In genomic region chr10:41137956-41138355, GRCm38 (mm10) we compare ENCODE assay signal across 29 mouse cellular contexts.
A peak's percentile ranks its signal among the peaks of the same experiment; 100 is the strongest.
DNase-seq lines count a peak whose midpoint lies in the region; ATAC-seq lines count a peak whose summit lies in the region.
"Had no signal": no experiment of that assay in that cellular context is flagged by ENCODE, and none has a peak within 500 bp of the region (broad histone marks: within the 10 kb centered on the region; RNA-seq: fewer than 3 reads in every experiment).

No protein-coding gene starts in this region.

- no peaks in the 10 kb centered on the region for H3K9me3 ChIP-seq in liver, embryonic 11.5 days (ENCODE audit: control insufficient read depth, low read length)
- no peaks in the 10 kb centered on the region for H3K9me3 ChIP-seq in liver, embryonic 15.5 days (replicated peaks)
- no peaks in the 10 kb centered on the region for H3K9me3 ChIP-seq in hindbrain, embryonic 10.5 days
- H3K9me3 ChIP-seq: embryonic facial prominence, embryonic 10.5 days; embryonic facial prominence, embryonic 15.5 days; forebrain, embryonic 13.5 days; hindbrain, embryonic 13.5 days; limb, embryonic 10.5 days; limb, embryonic 15.5 days; lung, embryonic 15.5 days; midbrain, embryonic 10.5 days; midbrain, embryonic 15.5 days had no signal

- H3K36me3 ChIP-seq in liver, embryonic 11.5 days (ENCODE audit: control insufficient read depth, insufficient read depth, low read length), result no peaks in the 10 kb centered on the region
- H3K36me3 ChIP-seq in liver, embryonic 15.5 days (replicated peaks), result no peaks in the 10 kb centered on the region
- no peaks in the 10 kb centered on the region for H3K36me3 ChIP-seq in hindbrain, embryonic 10.5 days
- H3K36me3 ChIP-seq: embryonic facial prominence, embryonic 10.5 days; embryonic facial prominence, embryonic 15.5 days; hindbrain, embryonic 13.5 days; limb, embryonic 10.5 days; limb, embryonic 15.5 days; lung, embryonic 15.5 days; midbrain, embryonic 10.5 days; midbrain, embryonic 15.5 days had no signal

- peak; percentile 67 for DNase-seq in liver
- no peak for DNase-seq in liver, embryonic 11.5 days (ENCODE audit: low spot score)
- DNase-seq in c-Kit-positive CD71-positive TER-119-positive erythroid progenitor cells, embryonic 14.5 days (ENCODE audit: low spot score), result peak; percentile 40
- no peak for DNase-seq in hindbrain, embryonic 10.5 days (ENCODE audit: low spot score)
- DNase-seq in thymus, postnatal 14 days, result no peak
- DNase-seq: B cell, adult 2 months; cerebellum, adult 2 months; cerebellum, postnatal 14 days; gastrocnemius, postnatal 10 days; heart, postnatal 36 days; kidney, adult 8-10 months; layer of hippocampus, postnatal 36 days; right cerebral cortex, adult 18-20 months; spleen, adult 18-20 months; thymus, postnatal 36 days had no signal

- no peaks in the 10 kb centered on the region for H3K4me1 ChIP-seq in liver, embryonic 11.5 days (replicated peaks; ENCODE audit: control insufficient read depth, insufficient read depth, low read length)
- peaks cover 19% of the 10 kb centered on the region for H3K4me1 ChIP-seq in liver, embryonic 15.5 days (replicated peaks)
- H3K4me1 ChIP-seq in hindbrain, embryonic 10.5 days (replicated peaks), result peaks cover 6% of the 10 kb centered on the region; the same call in 1 of the 2 replicates
- H3K4me1 ChIP-seq: embryonic facial prominence, embryonic 15.5 days; forebrain, embryonic 13.5 days; hindbrain, embryonic 13.5 days; limb, embryonic 10.5 days; limb, embryonic 15.5 days; lung, embryonic 15.5 days; midbrain, embryonic 15.5 days had no signal

- no peak overlapping the region for H3K4me2 ChIP-seq in liver, embryonic 11.5 days
- H3K4me2 ChIP-seq in liver, embryonic 15.5 days, result no peak overlapping the region
- H3K4me2 ChIP-seq: embryonic facial prominence, embryonic 15.5 days; forebrain, embryonic 13.5 days; heart, embryonic 11.5 days; hindbrain, embryonic 13.5 days; limb, embryonic 15.5 days; lung, embryonic 15.5 days; midbrain, embryonic 15.5 days had no signal

- H3K27ac ChIP-seq in liver, embryonic 11.5 days (ENCODE audit: low read depth, low read length), result no peak overlapping the region
- no peak overlapping the region for H3K27ac ChIP-seq in liver, embryonic 15.5 days (replicated peaks)
- H3K27ac ChIP-seq in hindbrain, embryonic 10.5 days, result no peak overlapping the region
- H3K27ac ChIP-seq: embryonic facial prominence, embryonic 10.5 days; embryonic facial prominence, embryonic 15.5 days; forebrain, embryonic 13.5 days; hindbrain, embryonic 13.5 days; kidney, postnatal 0 days; limb, embryonic 10.5 days; limb, embryonic 15.5 days; lung, embryonic 15.5 days; midbrain, embryonic 10.5 days; midbrain, embryonic 15.5 days had no signal

- no peaks in the 10 kb centered on the region for H3K27me3 ChIP-seq in liver, embryonic 11.5 days (replicated peaks; ENCODE audit: control insufficient read depth, insufficient read depth, low read length)
- H3K27me3 ChIP-seq in liver, embryonic 15.5 days, result peaks cover 72% of the 10 kb centered on the region
- peaks cover 5% of the 10 kb centered on the region; the same call in 1 of the 2 replicates for H3K27me3 ChIP-seq in hindbrain, embryonic 10.5 days (ENCODE audit: insufficient read depth, poor library complexity, severe bottlenecking)
- H3K27me3 ChIP-seq: embryonic facial prominence, embryonic 15.5 days; forebrain, embryonic 13.5 days; hindbrain, embryonic 13.5 days; limb, embryonic 15.5 days; lung, embryonic 15.5 days; midbrain, embryonic 15.5 days had no signal

- 63% methylated on average over 3 of the region's 3 CpGs for WGBS in liver, embryonic 11.5 days
- 37% methylated on average over 3 of the region's 3 CpGs for WGBS in liver, embryonic 15.5 days (ENCODE audit: insufficient replicate concordance)
- WGBS in hindbrain, embryonic 10.5 days, result 85% methylated on average over 3 of the region's 3 CpGs

- ATAC-seq in liver, embryonic 11.5 days (replicated peaks; ENCODE audit: low FRiP score), result no peak
- ATAC-seq in liver, embryonic 15.5 days (ENCODE audit: insufficient read depth), result peak; percentile 37; the same call in 1 of the 2 replicates
- no peak for ATAC-seq in monocyte, adult 5-6 weeks (replicated peaks; ENCODE audit: insufficient number of reproducible peaks, low FRiP score, low TSS enrichment, poor library complexity, severe bottlenecking)
- ATAC-seq: forebrain, embryonic 13.5 days; intestine, embryonic 16.5 days; midbrain, embryonic 15.5 days had no signal

- H3K4me3 ChIP-seq in liver, embryonic 11.5 days (ENCODE audit: low read depth, low read length), result no peak overlapping the region
- H3K4me3 ChIP-seq in liver, embryonic 15.5 days (replicated peaks), result no peak overlapping the region
- no peak overlapping the region for H3K4me3 ChIP-seq in hindbrain, embryonic 10.5 days
- H3K4me3 ChIP-seq: embryonic facial prominence, embryonic 10.5 days; embryonic facial prominence, embryonic 15.5 days; forebrain, embryonic 13.5 days; hindbrain, embryonic 13.5 days; limb, embryonic 10.5 days; limb, embryonic 15.5 days; lung, embryonic 15.5 days; midbrain, embryonic 10.5 days; midbrain, embryonic 15.5 days had no signal

- H3K9ac ChIP-seq in liver, embryonic 11.5 days (ENCODE audit: low read depth, low read length), result no peak overlapping the region
- no peak overlapping the region for H3K9ac ChIP-seq in liver, embryonic 15.5 days
- H3K9ac ChIP-seq: embryonic facial prominence, embryonic 15.5 days; forebrain, embryonic 13.5 days; hindbrain, embryonic 13.5 days; limb, embryonic 15.5 days; lung, embryonic 15.5 days; midbrain, embryonic 15.5 days had no signal

Comparison
In these comparisons a context has a peak if more than half of its experiments do, and no peak if none do; other contexts are left out.
1. DNase-seq: peak in liver (single experiment) and c-Kit-positive CD71-positive TER-119-positive erythroid progenitor cells, embryonic 14.5 days (single experiment); none in liver, embryonic 11.5 days (single experiment), hindbrain, embryonic 10.5 days (single experiment) and thymus, postnatal 14 days (single experiment).